ENCODE assay signal across 32 mouse cellular contexts in the genomic region with DNA sequence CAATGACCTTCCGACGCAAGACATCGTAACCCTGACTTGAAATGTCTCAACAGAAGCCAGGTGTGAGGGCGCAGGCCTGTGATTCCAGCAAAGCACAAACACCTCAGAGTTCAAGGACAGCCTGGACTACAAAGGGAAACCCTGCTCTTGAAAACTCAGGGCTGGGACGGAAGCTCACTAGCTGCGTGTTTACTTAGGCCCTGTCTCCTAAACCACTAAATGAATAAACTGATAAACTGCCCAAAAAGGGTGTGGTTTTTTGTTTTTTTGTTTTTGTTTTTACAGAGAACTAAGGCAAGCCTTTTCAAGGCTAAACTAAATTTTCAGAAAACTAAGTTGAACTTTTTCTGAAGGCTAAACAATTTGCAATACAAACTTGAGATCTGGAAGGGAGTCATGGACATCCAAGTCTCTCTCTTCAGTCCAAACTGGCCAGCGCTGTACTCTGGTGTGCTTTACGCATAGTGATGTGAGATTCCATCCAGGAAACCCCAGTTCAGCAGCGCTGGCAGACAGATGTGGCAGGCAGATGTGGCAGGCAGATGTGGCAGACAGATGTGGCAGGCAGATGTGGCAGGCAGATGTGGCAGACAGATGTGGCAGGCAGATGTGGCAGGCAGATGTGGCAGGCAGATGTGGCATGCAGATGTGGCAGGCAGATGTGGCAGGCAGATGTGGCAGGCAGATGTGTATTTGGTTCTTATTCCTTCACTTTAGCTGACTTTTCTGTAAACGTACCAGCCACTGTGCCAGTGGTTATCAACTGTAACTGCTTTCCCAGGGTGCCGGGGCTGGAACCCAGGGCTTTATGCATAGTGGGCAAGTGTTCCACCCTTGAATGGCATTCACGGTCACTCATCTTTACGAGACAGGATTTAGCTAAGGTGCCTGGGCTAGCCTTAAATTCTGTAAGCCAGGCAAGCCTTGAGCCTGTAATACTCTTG.
DNase-seq lines count a peak whose midpoint lies in the region; ATAC-seq and TF ChIP-seq lines count a peak whose summit lies in the region.
"Had no signal": no experiment of that assay in that cellular context is flagged by ENCODE, and none has a peak within 500 bp of the region (broad histone marks: within the 10 kb centered on the region; RNA-seq: fewer than 3 reads in every experiment).

No protein-coding gene starts in this region.

- H3K36me3 ChIP-seq in MEL (ENCODE audit: control insufficient read depth in 1 of 2, insufficient read depth in 2 of 2, low read length in 2 of 2) = peaks cover 3 to 4% of the 10 kb centered on the region in 2 experiments
- 0 out of 2 replicates have a peak, but pooled peaks cover 2% of the 10 kb centered on the region for H3K36me3 ChIP-seq in liver, embryonic 13.5 days
- no peaks in the 10 kb centered on the region for H3K36me3 ChIP-seq in midbrain, embryonic 15.5 days (replicated peaks)
- H3K36me3 ChIP-seq: embryonic facial prominence, embryonic 10.5 days; embryonic facial prominence, embryonic 15.5 days; forebrain, embryonic 15.5 days; hindbrain, embryonic 12.5 days; limb, embryonic 12.5 days; neural tube, embryonic 15.5 days; stomach, embryonic 15.5 days had no signal

- no peaks in the 10 kb centered on the region for H3K79me2 ChIP-seq in MEL (ENCODE audit: control insufficient read depth, insufficient read depth, low read length, poor library complexity)

- 0 out of 2 replicates have a peak overlapping the region, but pooled peaks have one; percentile 0 for H3K4me2 ChIP-seq in liver, embryonic 13.5 days
- no peak overlapping the region for H3K4me2 ChIP-seq in midbrain, embryonic 15.5 days
- H3K4me2 ChIP-seq: embryonic facial prominence, embryonic 15.5 days; forebrain, embryonic 15.5 days; hindbrain, embryonic 12.5 days; limb, embryonic 12.5 days; neural tube, embryonic 15.5 days; stomach, embryonic 15.5 days had no signal

- DNase-seq in MEL (ENCODE audit: low read depth, low spot score) (no peak), adipocyte (ENCODE audit: low spot score) (no peak)
- peak; percentile 43 for DNase-seq in liver, embryonic 13.5 days
- DNase-seq in kidney, postnatal 10 days = no peak
- DNase-seq: adrenal gland, postnatal 10 days; B cell, adult 2 months; cerebellum, adult 11-12 months; cerebellum, adult 9-11 months; gastrocnemius, postnatal 10 days; kidney, adult 8-10 months; kidney, postnatal 14 days; layer of hippocampus, adult 9-11 months; lung, adult 18-20 months; lung, postnatal 4 days; midbrain, embryonic 14.5 days; retina, postnatal 1 day; right cerebral cortex, postnatal 14 days; thymus, postnatal 14 days had no signal

- H3K9me3 ChIP-seq in MEL (replicated peaks; ENCODE audit: insufficient read depth, low read length) = no peaks in the 10 kb centered on the region
- H3K9me3 ChIP-seq in liver, embryonic 13.5 days (replicated peaks) = no peaks in the 10 kb centered on the region
- no peaks in the 10 kb centered on the region for H3K9me3 ChIP-seq in midbrain, embryonic 15.5 days
- H3K9me3 ChIP-seq: embryonic facial prominence, embryonic 10.5 days; embryonic facial prominence, embryonic 15.5 days; forebrain, embryonic 15.5 days; hindbrain, embryonic 12.5 days; limb, embryonic 12.5 days; neural tube, embryonic 15.5 days; stomach, embryonic 15.5 days had no signal

- H3K27ac ChIP-seq in MEL (ENCODE audit: control insufficient read depth, low read depth, low read length) = no peak overlapping the region
- H3K27ac ChIP-seq in liver, embryonic 13.5 days = peak overlapping the region; percentile 91
- H3K27ac ChIP-seq in midbrain, embryonic 15.5 days = no peak overlapping the region
- H3K27ac ChIP-seq: embryonic facial prominence, embryonic 10.5 days; embryonic facial prominence, embryonic 15.5 days; forebrain, embryonic 15.5 days; hindbrain, embryonic 12.5 days; hindbrain, postnatal 0 days; left cerebral cortex, adult 2 months; limb, embryonic 12.5 days; neural tube, embryonic 15.5 days; stomach, embryonic 15.5 days had no signal

- no peak for TF ChIP-seq POLR2A in MEL (IDR thresholded peaks at IDR 0.05; ENCODE audit: control insufficient read depth in 1 of 2, insufficient read depth in 1 of 2, low read depth in 1 of 2, low read length in 2 of 2, poor library complexity in 1 of 2)

- TF ChIP-seq RAD21 in MEL (IDR thresholded peaks at IDR 0.05; ENCODE audit: low read depth, low read length) = no peak

- TF ChIP-seq EP300 in MEL (IDR thresholded peaks at IDR 0.05; ENCODE audit: low read depth in 1 of 2, low read length in 2 of 2) = no peak

- H3K9ac ChIP-seq in MEL (ENCODE audit: control insufficient read depth, low read depth, low read length, poor library complexity, severe bottlenecking) = no peak overlapping the region
- H3K9ac ChIP-seq in liver, embryonic 13.5 days = 0 out of 2 replicates have a peak overlapping the region, but pooled peaks have one; percentile 23
- no peak overlapping the region for H3K9ac ChIP-seq in midbrain, embryonic 15.5 days
- H3K9ac ChIP-seq: embryonic facial prominence, embryonic 15.5 days; forebrain, embryonic 15.5 days; hindbrain, embryonic 12.5 days; limb, embryonic 12.5 days; neural tube, embryonic 15.5 days; stomach, embryonic 15.5 days had no signal

- H3K4me1 ChIP-seq in MEL (ENCODE audit: control insufficient read depth in 1 of 2, insufficient read depth in 2 of 2, low read length in 2 of 2) = peaks cover 0 to 12% of the 10 kb centered on the region in 2 experiments; a peak in 3 of 4 replicates
- H3K4me1 ChIP-seq in liver, embryonic 13.5 days (replicated peaks) = peaks cover 55% of the 10 kb centered on the region
- no peaks in the 10 kb centered on the region for H3K4me1 ChIP-seq in midbrain, embryonic 15.5 days
- H3K4me1 ChIP-seq: embryonic facial prominence, embryonic 10.5 days; embryonic facial prominence, embryonic 15.5 days; limb, embryonic 12.5 days; neural tube, embryonic 15.5 days; stomach, embryonic 15.5 days had no signal

- peak; percentile 72 for ATAC-seq in erythroid progenitor cell, adult 5-6 weeks (replicated peaks; ENCODE audit: low FRiP score, poor library complexity, severe bottlenecking)
- peak; percentile 82 for ATAC-seq in liver, embryonic 13.5 days (ENCODE audit: low read depth)
- peak; percentile 62 for ATAC-seq in megakaryocyte progenitor cell, adult 5-6 weeks (replicated peaks; ENCODE audit: poor library complexity)
- no peak for ATAC-seq in midbrain, embryonic 15.5 days (replicated peaks)
- ATAC-seq: forebrain, embryonic 15.5 days; hindbrain, postnatal 0 days; intestine, embryonic 16.5 days; lung, postnatal 0 days had no signal

- no peak overlapping the region for H3K4me3 ChIP-seq in MEL (ENCODE audit: control insufficient read depth in 1 of 2, insufficient read depth in 1 of 2, low read depth in 2 of 2, low read length in 2 of 2)
- H3K4me3 ChIP-seq in liver, embryonic 13.5 days (replicated peaks) = no peak overlapping the region
- H3K4me3 ChIP-seq in midbrain, embryonic 15.5 days = no peak overlapping the region
- H3K4me3 ChIP-seq: embryonic facial prominence, embryonic 10.5 days; embryonic facial prominence, embryonic 15.5 days; forebrain, embryonic 15.5 days; hindbrain, embryonic 12.5 days; left cerebral cortex, adult 2 months; limb, embryonic 12.5 days; neural tube, embryonic 15.5 days; stomach, embryonic 15.5 days had no signal

- H3K27me3 ChIP-seq in MEL (ENCODE audit: control insufficient read depth in 1 of 2, insufficient read depth in 2 of 2, low read length in 2 of 2) = no peaks in the 10 kb centered on the region
- no peaks in the 10 kb centered on the region for H3K27me3 ChIP-seq in liver, embryonic 13.5 days
- no peaks in the 10 kb centered on the region for H3K27me3 ChIP-seq in midbrain, embryonic 15.5 days (replicated peaks)
- H3K27me3 ChIP-seq: embryonic facial prominence, embryonic 15.5 days; forebrain, embryonic 15.5 days; hindbrain, embryonic 12.5 days; limb, embryonic 12.5 days; neural tube, embryonic 15.5 days; stomach, embryonic 15.5 days had no signal

- no peak for TF ChIP-seq CTCF in MEL (IDR thresholded peaks at IDR 0.05 in 2 of 3, conservative IDR thresholded peaks at IDR 0.05 in 1 of 3; ENCODE audit: control insufficient read depth in 1 of 3, insufficient read depth in 1 of 3, low read depth in 2 of 3, low read length in 3 of 3, poor library complexity in 1 of 3, severe bottlenecking in 1 of 3)

- WGBS in liver, embryonic 13.5 days (ENCODE audit: insufficient replicate concordance) = 64% methylated on average over 13 of the region's 13 CpGs
- WGBS in midbrain, embryonic 15.5 days = 88% methylated on average over 13 of the region's 13 CpGs

TF ChIP-seq in MEL, 35 proteins besides CTCF, POLR2A, EP300 and RAD21:
- TF ChIP-seq USF2 (IDR thresholded peaks at IDR 0.05; ENCODE audit: borderline replicate concordance in 1 of 2, insufficient read depth in 1 of 2, low read depth in 1 of 2, low read length in 2 of 2) (no peak), TAL1 (IDR thresholded peaks at IDR 0.05; ENCODE audit: low read length) (peak; percentile 54)
